Mouse (Mus musculus) embryonic fibroblast, embryonic 13.5 days (primary cell): Measurements from ENCODE around the gene Acr.

Experiments
- CTCF ChIP-seq: IDR thresholded peaks from 2 replicates; pipeline ENCODE4 v1.5.1; 2011; ENCODE audit warnings: mild to moderate bottlenecking, control low read depth, low read length, moderate library complexity, borderline replicate concordance; ENCODE audit not compliant: insufficient read depth
- POLR2A ChIP-seq: IDR thresholded peaks from 2 replicates; pipeline ENCODE4 v1.6.1; 2011; ENCODE audit warnings: low read depth, mild to moderate bottlenecking, control low read depth, low read length, moderate library complexity

DNA sequence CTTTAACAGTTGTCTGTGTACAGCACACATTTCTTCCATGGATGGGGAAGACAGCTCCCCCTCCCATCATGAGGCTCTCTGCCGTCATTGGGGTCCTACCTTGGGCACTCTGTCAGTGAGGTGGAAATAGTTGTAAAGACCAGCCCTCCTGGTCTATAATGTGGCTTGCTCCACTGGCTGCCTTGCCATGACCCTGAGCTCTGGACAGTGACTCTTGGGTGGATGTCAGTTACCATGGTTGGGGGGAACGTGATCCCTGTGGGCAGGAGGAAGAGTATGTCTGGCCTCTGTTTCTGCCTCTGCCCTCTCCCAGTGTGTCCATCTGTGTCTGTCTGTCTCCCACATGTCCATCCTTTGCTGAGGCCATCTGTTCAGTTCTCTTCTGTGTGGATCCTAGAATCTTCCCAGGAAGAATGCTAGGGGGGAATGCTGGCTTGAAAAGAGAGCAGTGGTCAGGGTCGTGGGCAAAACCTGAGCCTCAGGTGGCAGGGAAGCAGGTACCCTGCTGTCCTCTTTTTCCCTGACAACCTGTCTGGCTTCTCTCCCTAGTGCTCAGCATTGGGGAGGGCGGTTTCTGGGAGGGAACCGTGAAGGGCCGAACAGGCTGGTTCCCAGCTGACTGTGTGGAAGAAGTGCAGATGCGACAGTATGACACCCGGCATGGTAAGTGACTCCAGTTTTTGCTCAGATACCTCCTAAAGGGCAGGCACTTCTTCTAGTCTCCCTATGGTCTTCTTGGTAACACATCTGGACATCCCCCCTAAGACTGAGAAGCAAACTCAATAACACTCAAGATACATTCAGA lies 43.3 kb upstream of the Acr start:
- TF ChIP-seq CTCF (no peak), POLR2A (no peak)
